Mouse (Mus musculus) CH12.LX (cell line): ENCODE measurements around the gene Tmem50b.

ENCODE experiments used
- ETS1 ChIP-seq: conservative IDR thresholded peaks from 2 replicates; pipeline ENCODE4 v1.6.1; 2012; ENCODE audit warnings: low read depth, mild to moderate bottlenecking, inconsistent platforms, low read length, improper control_type of control experiment, moderate library complexity
- GABPA ChIP-seq: IDR thresholded peaks from 2 replicates; pipeline ENCODE4 v1.6.1; 2012; ENCODE audit warnings: low read depth, low read length, improper control_type of control experiment, inconsistent platforms; ENCODE audit not compliant: insufficient replicate concordance
- MAX ChIP-seq: IDR thresholded peaks from 2 replicates; pipeline ENCODE4 v1.6.1; 2011; ENCODE audit warnings: low read length, improper control_type of control experiment
- POLR2A ChIP-seq: IDR thresholded peaks from 2 replicates; pipeline ENCODE4 v1.6.1; 2011; ENCODE audit warnings: low read depth, mild to moderate bottlenecking, improper control_type of control experiment, low read length
- ZKSCAN1 ChIP-seq: IDR thresholded peaks from 2 replicates; pipeline ENCODE4 v1.6.1; 2012; ENCODE audit warnings: low read depth, inconsistent platforms, low read length, improper control_type of control experiment, borderline replicate concordance

DNA sequence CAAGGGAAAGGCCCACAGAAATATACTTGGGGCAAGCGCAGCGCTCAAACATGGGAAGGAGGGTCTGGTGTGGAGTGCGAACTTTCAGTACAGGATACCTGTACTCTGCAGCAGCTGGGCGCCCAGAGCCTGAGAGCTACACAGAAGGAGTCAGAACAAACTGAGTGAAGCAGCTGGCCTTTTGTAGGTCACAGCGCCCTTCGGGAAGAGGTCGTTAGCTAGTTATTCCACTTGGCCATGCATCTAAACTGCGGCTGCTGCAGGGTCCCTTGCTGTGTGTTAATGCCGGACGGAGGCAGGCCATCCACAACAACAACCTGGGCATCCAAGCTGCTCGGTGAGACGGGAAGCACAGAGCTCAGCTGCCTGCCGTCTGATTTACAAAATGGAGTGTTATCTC is 22.4 kb downstream of the Tmem50b start:
- TF ChIP-seq POLR2A (no peak), ETS1 (no peak), MAX (no peak), GABPA (no peak), ZKSCAN1 (no peak)
